Mouse (Mus musculus) thymus, postnatal 25 days (tissue): ENCODE data around the gene Dop1a.

Source experiments
- DNase-seq: peaks from one replicate; pipeline ENCODE4 v3.0.0; 2022

The Dop1a gene

GRCm38 (mm10) chr9:86466990-86467870, at the start of gene Dop1a:
Dop1a (plus strand) TSS chr9:86467154.
- DNase-seq, result peak; percentile 91

DNA sequence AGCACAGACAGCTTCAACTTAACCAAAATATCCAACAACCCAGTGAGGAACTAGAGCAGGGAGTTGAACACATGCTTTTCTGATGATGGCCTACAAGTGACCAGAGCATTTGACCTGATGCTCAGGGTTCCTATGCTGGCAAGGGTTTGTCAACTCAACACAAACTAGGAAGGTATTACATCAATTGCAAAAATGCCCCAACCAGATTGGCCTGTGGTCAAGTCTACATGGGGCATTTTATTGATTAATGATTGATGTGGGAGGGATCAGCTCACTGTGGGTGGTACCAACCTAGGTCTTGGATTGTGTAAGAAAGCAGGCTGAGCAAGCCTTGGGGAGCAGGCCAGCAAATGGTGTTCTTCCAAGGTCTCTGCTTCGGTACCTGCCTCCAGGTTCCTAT, 49.0 kb upstream of the Dop1a start:
- no peak for DNase-seq

GRCm38 (mm10) chr9:86419366-86419765, 47.6 kb upstream of the Dop1a start:
- DNase-seq, result no peak

GRCm38 (mm10) chr9:86423331-86423730, 43.6 kb upstream of the Dop1a start:
- no peak for DNase-seq

DNA sequence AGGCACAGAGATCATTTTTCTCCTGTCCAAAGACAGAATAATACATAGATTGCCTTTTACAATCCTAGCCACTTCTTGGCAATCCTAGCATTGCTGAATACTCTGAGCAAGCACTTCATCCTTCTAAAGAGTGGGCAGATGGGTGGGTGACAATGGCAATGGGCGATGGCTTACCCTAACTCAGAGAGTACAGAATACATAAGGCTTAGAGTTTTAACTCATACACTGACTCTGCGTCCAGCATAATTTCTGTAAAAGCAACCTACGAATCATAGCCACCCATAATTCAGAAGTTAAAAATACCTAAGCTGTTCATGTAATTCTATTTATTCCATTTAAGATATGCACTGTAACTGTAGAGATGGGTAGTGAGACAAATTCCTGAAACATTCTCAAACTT, 31.4 kb upstream of the Dop1a start:
- no peak for DNase-seq

DNA sequence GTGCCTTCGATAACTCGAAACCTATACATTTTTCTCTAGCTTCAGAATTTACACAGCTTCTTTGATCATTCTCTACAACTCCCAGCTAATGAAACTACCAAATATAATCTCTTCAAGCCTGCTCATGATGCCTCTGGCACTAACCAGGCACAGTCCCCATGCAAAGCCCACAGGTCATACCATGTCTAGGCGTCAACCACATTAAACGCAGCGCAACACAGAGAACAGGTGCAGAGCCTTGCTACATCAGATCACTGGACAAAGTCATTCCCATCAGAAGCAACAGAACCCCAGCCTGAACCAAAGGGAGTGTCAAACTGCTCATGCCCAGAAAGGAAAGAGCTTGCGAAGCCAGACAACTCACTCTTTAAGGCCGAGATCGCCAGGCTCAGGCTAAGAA, 30.3 kb upstream of the Dop1a start:
- no peak for DNase-seq

GRCm38 (mm10) chr9:86438337-86439009, 28.5 kb upstream of the Dop1a start:
- DNase-seq, result no peak

DNA sequence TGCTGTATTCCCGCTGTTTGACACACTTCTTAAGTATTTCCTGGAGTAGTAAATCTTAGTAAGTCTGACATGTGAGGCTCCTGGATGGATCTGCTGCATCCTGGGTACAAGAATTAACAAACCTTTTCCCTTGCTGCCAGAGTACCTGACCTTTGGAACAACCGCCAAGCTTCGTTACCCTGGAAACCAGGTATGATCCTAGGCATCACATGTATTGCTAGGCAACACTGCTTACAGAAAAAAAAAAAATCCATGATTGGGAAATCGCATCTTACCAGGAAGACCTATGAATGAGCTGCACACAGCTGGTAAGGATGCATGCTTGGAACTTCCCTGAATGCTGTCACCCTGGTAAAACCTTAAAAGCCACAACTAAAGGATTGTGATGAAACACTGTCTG, 24.7 kb upstream of the Dop1a start:
- DNase-seq, result no peak

- no peak for DNase-seq
These were observed 20.1 kb upstream of the Dop1a start for GRCm38 (mm10) chr9:86446847-86447246.

DNA sequence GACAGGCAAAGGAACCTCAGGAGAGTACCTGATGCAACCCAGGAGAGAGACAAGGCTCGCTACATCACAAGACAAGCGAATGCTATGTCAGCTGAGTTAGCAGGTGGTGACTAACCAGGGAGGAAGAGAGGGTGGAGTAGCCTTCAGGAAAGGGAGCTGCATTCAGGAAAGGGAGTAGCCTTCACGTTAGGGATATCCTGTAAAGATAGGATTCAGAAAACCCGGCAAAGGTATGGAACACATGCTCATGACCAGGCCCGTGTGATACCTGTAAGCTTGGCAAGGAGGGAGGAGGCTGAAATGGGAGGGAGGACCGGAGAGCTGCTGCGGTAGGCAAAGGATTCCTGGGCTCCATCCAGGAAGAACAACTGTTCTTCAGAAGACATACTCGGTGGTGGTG, 19.5 kb upstream of the Dop1a start:
- DNase-seq, result no peak

GRCm38 (mm10) chr9:86449581-86449980, 17.4 kb upstream of the Dop1a start:
- peak; percentile 72 for DNase-seq

- no peak for DNase-seq
These were observed 15.9 kb upstream of the Dop1a start for GRCm38 (mm10) chr9:86451094-86451493.

DNA sequence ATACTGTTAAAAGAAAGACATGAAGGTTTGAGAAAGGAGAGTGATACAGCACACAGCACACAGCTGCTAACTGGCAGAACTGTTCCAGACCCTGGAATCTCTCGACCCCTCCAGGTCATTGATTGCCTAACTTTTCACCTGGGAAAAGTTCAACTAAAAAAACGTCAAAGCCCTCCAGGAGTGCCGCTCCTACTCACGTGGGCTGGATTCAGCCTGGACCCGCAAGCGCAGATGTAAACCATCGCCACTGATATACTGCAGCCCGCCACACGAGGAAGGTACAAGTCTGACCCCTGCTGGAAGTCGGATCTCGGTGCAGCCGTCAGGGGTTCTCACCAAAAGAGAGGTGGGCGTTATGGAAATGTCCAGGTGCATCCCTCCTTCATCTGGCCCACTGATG, 15.3 kb upstream of the Dop1a start:
- DNase-seq, result peak; percentile 57

- no peak for DNase-seq
These were observed 13.3 kb upstream of the Dop1a start for GRCm38 (mm10) chr9:86453626-86454025.

DNA sequence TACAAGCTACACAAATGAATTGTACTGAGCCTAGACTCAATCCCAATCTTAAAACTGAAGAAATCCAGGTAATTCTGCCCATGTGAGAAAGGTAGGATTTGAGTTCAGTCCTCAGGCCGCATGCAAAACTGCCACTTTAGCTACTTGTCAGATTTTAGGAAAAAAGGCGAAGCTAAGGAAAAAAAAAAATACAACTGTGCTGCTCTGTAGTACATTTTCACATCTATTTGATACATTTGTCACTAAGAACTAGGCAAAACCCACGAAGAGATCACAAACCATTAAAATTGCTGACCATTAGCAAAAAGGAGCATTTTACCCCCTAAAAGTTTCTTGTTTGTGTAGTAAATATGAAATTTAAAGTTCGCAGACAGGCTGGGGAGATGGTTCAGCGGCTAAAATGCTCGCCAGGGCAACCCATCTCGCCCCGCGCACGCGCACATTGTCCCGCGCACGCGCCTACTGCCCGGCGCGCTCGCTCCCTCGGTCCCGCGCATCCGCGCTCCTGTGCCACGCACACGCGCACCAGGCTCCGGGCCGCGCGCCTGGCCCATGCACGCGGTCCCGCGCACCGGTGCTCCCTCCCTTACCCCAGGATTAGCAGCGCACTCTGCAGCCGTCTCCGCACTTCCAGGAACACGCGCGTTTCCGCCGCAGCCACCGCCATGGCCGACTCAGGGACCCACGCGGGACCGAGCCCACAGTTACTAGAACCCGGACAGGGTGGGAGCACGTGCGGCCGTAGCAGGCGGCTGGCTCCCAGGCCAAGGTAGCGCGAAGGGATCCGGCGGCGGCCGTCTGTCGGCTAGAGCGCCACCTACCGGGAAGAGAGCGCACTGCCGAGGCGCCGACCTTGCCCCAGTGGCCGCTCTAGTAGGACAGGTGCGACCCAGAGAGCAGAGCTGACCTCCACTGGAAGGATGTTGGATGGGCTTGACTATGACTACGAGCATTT, 2.5 kb upstream of the Dop1a start, which contains the start of gene Ube2cbp:
TSS of gene Ube2cbp (minus strand) at position 800 of the 955 bp plus-strand sequence.
- DNase-seq, result peak; percentile 87

GRCm38 (mm10) chr9:86475956-86476355, 9.0 kb downstream of the Dop1a start:
- no peak for DNase-seq

- DNase-seq, result no peak
These were observed 9.8 kb downstream of the Dop1a start for GRCm38 (mm10) chr9:86476763-86477162.

- no peak for DNase-seq
These were observed 11.6 kb downstream of the Dop1a start for GRCm38 (mm10) chr9:86478414-86479093.

DNA sequence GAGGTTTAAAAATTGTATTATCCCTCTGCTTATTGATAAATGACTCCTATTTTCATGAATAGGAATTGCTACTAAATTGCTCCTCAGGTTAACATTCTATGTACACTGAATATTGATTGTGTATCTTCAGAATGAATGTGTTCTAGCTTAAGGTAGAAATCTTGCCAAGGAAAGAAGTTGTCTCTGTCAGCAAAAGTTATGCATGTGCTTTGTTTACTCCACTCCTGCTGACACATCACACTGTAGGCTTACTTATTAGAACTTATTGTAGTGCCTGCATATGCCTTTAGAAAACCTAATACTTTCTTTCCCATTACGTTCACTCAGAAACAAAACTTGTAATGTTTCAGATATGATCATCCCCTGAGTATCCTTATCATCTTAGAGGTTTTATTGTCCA, 15.3 kb downstream of the Dop1a start:
- no peak for DNase-seq

GRCm38 (mm10) chr9:86491740-86492139, 24.8 kb downstream of the Dop1a start:
- no peak for DNase-seq

DNA sequence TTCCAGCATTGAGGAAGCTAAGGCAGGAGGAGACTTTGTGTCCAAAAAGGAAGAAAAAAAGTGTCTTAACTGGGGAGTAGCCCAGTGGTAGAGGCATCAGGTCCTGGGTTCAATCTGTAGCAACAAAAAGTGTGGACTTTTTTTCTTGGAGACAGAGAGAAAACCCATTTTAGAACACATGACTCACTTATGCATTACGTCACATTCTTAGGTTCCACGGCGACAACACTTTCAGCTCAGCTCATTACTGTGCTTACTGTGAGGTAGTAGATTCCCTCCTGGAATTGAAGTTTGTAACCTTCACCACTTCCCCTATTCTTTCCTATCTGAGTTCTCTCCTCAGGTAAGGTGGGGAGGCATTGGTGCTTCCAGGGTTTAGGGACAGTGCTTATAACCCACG, 29.3 kb downstream of the Dop1a start:
- DNase-seq, result no peak

DNA sequence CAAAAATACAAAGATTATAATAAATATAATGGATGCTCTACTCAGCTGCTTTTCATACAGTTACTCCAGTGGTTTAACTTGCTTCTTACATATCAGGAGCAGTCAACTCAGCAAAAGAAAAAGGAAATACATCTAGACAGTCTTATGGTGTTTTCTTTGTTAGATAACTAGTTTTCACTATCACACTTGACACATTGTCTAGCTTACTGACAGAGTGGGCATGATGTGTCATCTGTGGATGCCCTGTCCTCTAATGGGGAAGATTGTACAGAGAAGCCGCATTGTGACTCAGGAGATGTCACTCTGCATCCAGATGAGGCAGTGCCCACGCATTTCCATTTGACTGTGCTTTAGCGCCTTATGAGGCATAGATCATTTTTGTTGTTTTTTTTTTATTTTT, 32.1 kb downstream of the Dop1a start:
- no peak for DNase-seq
